Mouse (Mus musculus): ENCODE measurements around the gene Naif1.

The Naif1 gene

GRCm38 (mm10) chr2:32427720-32428119 lies 22.5 kb upstream of the Naif1 start:
- DNase-seq (ENCODE audit: low read depth, low spot score) = no peak

GRCm38 (mm10) chr2:32428262-32428722 lies 22.0 kb upstream of the Naif1 start:
- peak; percentile 49 for DNase-seq (ENCODE audit: low read depth, low spot score)

- no peak for DNase-seq (ENCODE audit: low read depth, low spot score)
Measured at GRCm38 (mm10) chr2:32429215-32429891, 20.9 kb upstream of the Naif1 start.

- DNase-seq (ENCODE audit: low read depth, low spot score) = no peak
Measured at GRCm38 (mm10) chr2:32430701-32431676, 19.3 kb upstream of the Naif1 start.

- no peak for DNase-seq (ENCODE audit: low read depth, low spot score)
Measured at GRCm38 (mm10) chr2:32436686-32437372, 13.4 kb upstream of the Naif1 start.

GRCm38 (mm10) chr2:32437612-32438166 lies 12.6 kb upstream of the Naif1 start:
- DNase-seq (ENCODE audit: low read depth, low spot score) = no peak

- no peak for DNase-seq (ENCODE audit: low read depth, low spot score)
Measured at GRCm38 (mm10) chr2:32438733-32439132, 11.5 kb upstream of the Naif1 start.

GRCm38 (mm10) chr2:32439177-32439576 lies 11.1 kb upstream of the Naif1 start:
- no peak for DNase-seq (ENCODE audit: low read depth, low spot score)

- DNase-seq (ENCODE audit: low read depth, low spot score) = no peak
Measured at GRCm38 (mm10) chr2:32440164-32440563, 10.1 kb upstream of the Naif1 start.

- DNase-seq (ENCODE audit: low read depth, low spot score) = no peak
Measured at GRCm38 (mm10) chr2:32440632-32441031, 9.6 kb upstream of the Naif1 start.

GRCm38 (mm10) chr2:32441550-32441949 lies 8.7 kb upstream of the Naif1 start:
- DNase-seq (ENCODE audit: low read depth, low spot score) = no peak

GRCm38 (mm10) chr2:32445535-32445934 lies 4.7 kb upstream of the Naif1 start:
- no peak for DNase-seq (ENCODE audit: low read depth, low spot score)

- DNase-seq (ENCODE audit: low read depth, low spot score) = peak; percentile 87
Measured at GRCm38 (mm10) chr2:32447264-32447936, 2.9 kb upstream of the Naif1 start.

- no peak for DNase-seq (ENCODE audit: low read depth, low spot score)
Measured at GRCm38 (mm10) chr2:32448480-32448879, 1.8 kb upstream of the Naif1 start.

GRCm38 (mm10) chr2:32450881-32451844 lies 906 bp downstream of the Naif1 start, which contains the start of gene Slc25a25:
TSS of gene Slc25a25 (minus strand) at chr2:32451445.
- peak; percentile 98 for DNase-seq (ENCODE audit: low read depth, low spot score)

GRCm38 (mm10) chr2:32451870-32452372 lies 1.7 kb downstream of the Naif1 start:
- peak; percentile 99 for DNase-seq (ENCODE audit: low read depth, low spot score)

GRCm38 (mm10) chr2:32452441-32452971 lies 2.2 kb downstream of the Naif1 start:
- no peak for DNase-seq (ENCODE audit: low read depth, low spot score)

- no peak for DNase-seq (ENCODE audit: low read depth, low spot score)
Measured at GRCm38 (mm10) chr2:32453641-32454303, 3.5 kb downstream of the Naif1 start.

GRCm38 (mm10) chr2:32454633-32455032 lies 4.4 kb downstream of the Naif1 start:
- no peak for DNase-seq (ENCODE audit: low read depth, low spot score)

Measured in CD4-positive, CD25-positive, alpha-beta regulatory T cell, adult 2 months (primary cell).